Mouse (Mus musculus) limb, embryonic 15.5 days (tissue): ENCODE results near the gene Cnp. TPM values are rescaled to one million over a fixed set of nuclear protein-coding genes. Genes with fewer than 3 reads are reported as not detected.
"Not testable (repeated sequence)": the region's sequence is repeated elsewhere in the genome, so short reads cannot be mapped to it uniquely, and the experiment has no call there.

Experiments
- ATAC-seq: fragments of 200-750 bp; cut with Nextera tagmentation; 2 replicates; pipeline ENCODE4 v1.8.0; 2017; ENCODE audit warnings: low read depth, moderate TSS enrichment; ENCODE audit not compliant: insufficient number of reproducible peaks, low FRiP score, low TSS enrichment
- H3K27ac ChIP-seq: fragments of 300-500 bp; sonication (generic); 2 replicates; pipeline ENCODE4 v1.5.1; 2015; ENCODE audit warnings: moderate library complexity, mild to moderate bottlenecking, inconsistent platforms
- H3K27me3 ChIP-seq: fragments of 300-500 bp; sonication (generic); 2 replicates; pipeline ENCODE4 v1.6.1; 2015; ENCODE audit warnings: inconsistent platforms
- H3K36me3 ChIP-seq: fragments of 300-500 bp; sonication (generic); 2 replicates; pipeline ENCODE4 v1.6.1; 2015; ENCODE audit warnings: inconsistent platforms
- H3K4me1 ChIP-seq: fragments of 300-500 bp; sonication (generic); 2 replicates; pipeline ENCODE4 v1.6.1; 2015; ENCODE audit warnings: inconsistent platforms
- H3K4me2 ChIP-seq: fragments of 300-500 bp; sonication (generic); 2 replicates; pipeline ENCODE4 v1.6.1; 2015; ENCODE audit warnings: mild to moderate bottlenecking, inconsistent platforms
- H3K4me3 ChIP-seq: fragments of 300-500 bp; sonication (generic); 2 replicates; pipeline ENCODE4 v1.5.1; 2015; ENCODE audit warnings: mild to moderate bottlenecking, inconsistent platforms
- H3K9ac ChIP-seq: fragments of 300-500 bp; sonication (generic); 2 replicates; pipeline ENCODE4 v1.6.1; 2015; ENCODE audit warnings: inconsistent platforms
- H3K9me3 ChIP-seq: fragments of 300-500 bp; sonication (generic); 2 replicates; pipeline ENCODE4 v1.6.1; 2016; ENCODE audit warnings: inconsistent platforms
- WGBS: fragments of 180-500 bp; shearing (Covaris S2); methylation state at CpG from one replicate; pipeline ENCODE4 v1.1.7; 2015; 5-methylcytosine and 5-hydroxymethylcytosine counted together
- polyA plus RNA-seq: library from polyadenylated mRNA; unstranded; fragments of >200 nt; fragmentation: Nextera tagmentation; extraction: Ambion mirVana; gene quantifications from 2 replicates; pipeline ENCODE4 v1.2.1, GENCODE M21; 2015

The Cnp gene
- polyA plus RNA-seq: 25.1 and 30.5 TPM in 2 replicates

GRCm38 (mm10) chr11:100574708-100575483 is at the start of gene Cnp:
TSS of gene Cnp (plus strand) at chr11:100574904.
- Histone ChIP-seq H3K9ac (peak within 1 kb of the TSS; percentile 43), H3K36me3 (peaks cover 21% of the 10 kb centered on the region), H3K9me3 (no peaks in the 10 kb centered on the region), H3K4me1 (peaks cover 34% of the 10 kb centered on the region), H3K27me3 (peaks cover 7% of the 10 kb centered on the region), H3K4me2 (peak within 1 kb of the TSS; percentile 76), H3K4me3 (peak within 1 kb of the TSS; percentile 61), H3K27ac (peak within 1 kb of the TSS; percentile 72)
- 2% methylated on average over 47 of the region's 47 CpGs for WGBS
- ATAC-seq: peak; percentile 57; the same call in 1 of the 2 replicates

- H3K4me1 ChIP-seq: peaks cover 35% of the 10 kb centered on the region
- H3K4me2 ChIP-seq: peak overlapping the region; percentile 76
- no peaks in the 10 kb centered on the region for H3K27me3 ChIP-seq
- no peak for ATAC-seq
- peak overlapping the region; percentile 19; the same call in 1 of the 2 replicates for H3K27ac ChIP-seq
- no peak overlapping the region for H3K9ac ChIP-seq
- WGBS: 53% methylated on average over 11 of the region's 11 CpGs
- no peaks in the 10 kb centered on the region for H3K9me3 ChIP-seq
- peak overlapping the region; percentile 85 for H3K4me3 ChIP-seq
- peaks cover 37% of the 10 kb centered on the region for H3K36me3 ChIP-seq
Measured at GRCm38 (mm10) chr11:100524987-100525630, 49.6 kb upstream of the Cnp start.

- Histone ChIP-seq H3K9ac (peak overlapping the region; percentile 72; the same call in 1 of the 2 replicates), H3K27me3 (no peaks in the 10 kb centered on the region), H3K27ac (0 out of 2 replicates have a peak overlapping the region, but pooled peaks have one; percentile 91), H3K4me1 (peaks cover 35% of the 10 kb centered on the region), H3K4me2 (peak overlapping the region; percentile 76), H3K4me3 (peak overlapping the region; percentile 85), H3K36me3 (peaks cover 26% of the 10 kb centered on the region), H3K9me3 (no peaks in the 10 kb centered on the region)
- no peak for ATAC-seq
- WGBS: 14% methylated on average over 15 of the region's 15 CpGs
Measured at GRCm38 (mm10) chr11:100526052-100526816, 48.5 kb upstream of the Cnp start.

GRCm38 (mm10) chr11:100527066-100527457 is 47.6 kb upstream of the Cnp start:
- peak overlapping the region; percentile 85 for H3K4me3 ChIP-seq
- H3K36me3 ChIP-seq: peaks cover 17% of the 10 kb centered on the region
- no peaks in the 10 kb centered on the region for H3K9me3 ChIP-seq
- peak overlapping the region; percentile 76 for H3K4me2 ChIP-seq
- ATAC-seq: no peak
- peaks cover 35% of the 10 kb centered on the region for H3K4me1 ChIP-seq
- 0% methylated on average over 26 of the region's 26 CpGs for WGBS
- H3K27me3 ChIP-seq: no peaks in the 10 kb centered on the region
- H3K9ac ChIP-seq: peak overlapping the region; percentile 72
- peak overlapping the region; percentile 91 for H3K27ac ChIP-seq

GRCm38 (mm10) chr11:100527458-100528374 is 47.0 kb upstream of the Cnp start, which contains the start of gene Acly:
TSS of gene Acly (minus strand) at chr11:100528000.
- H3K9me3 ChIP-seq: no peaks in the 10 kb centered on the region
- WGBS: under 1% methylated on average over 54 of the region's 54 CpGs
- peak within 1 kb of the TSS; percentile 91 for H3K27ac ChIP-seq
- peak within 1 kb of the TSS; percentile 72 for H3K9ac ChIP-seq
- peaks cover 35% of the 10 kb centered on the region for H3K4me1 ChIP-seq
- no peaks in the 10 kb centered on the region for H3K27me3 ChIP-seq
- H3K4me2 ChIP-seq: peak within 1 kb of the TSS; percentile 76
- H3K36me3 ChIP-seq: peaks cover 11% of the 10 kb centered on the region
- peak; percentile 99 for ATAC-seq
- peak within 1 kb of the TSS; percentile 85 for H3K4me3 ChIP-seq

GRCm38 (mm10) chr11:100528375-100529165 is 46.1 kb upstream of the Cnp start:
- ATAC-seq: 0 out of 2 replicates have a peak, but pooled peaks have one; percentile 1

DNA sequence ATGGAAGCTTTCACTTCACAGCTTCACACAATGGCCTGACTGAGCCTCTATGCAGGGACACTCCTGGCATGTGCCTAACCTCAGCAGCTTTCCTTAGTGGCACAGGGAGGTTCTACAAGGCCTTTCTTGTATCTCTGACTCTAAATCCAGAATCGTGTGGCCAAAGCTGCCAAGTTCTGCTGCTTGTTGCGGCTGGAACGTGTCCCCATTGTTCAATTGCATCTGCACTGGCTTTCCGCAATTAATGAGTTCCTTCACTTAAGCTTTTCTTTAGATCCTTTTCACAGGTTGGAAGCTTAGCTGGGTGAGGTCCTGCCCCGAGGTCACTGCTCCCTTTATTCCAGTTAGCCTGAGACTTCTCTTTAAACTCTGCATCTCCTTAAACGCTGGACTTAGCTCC is 40.8 kb upstream of the Cnp start:
- ATAC-seq: no peak
- Histone ChIP-seq H3K27me3 (no peaks in the 10 kb centered on the region), H3K4me3 (no peak overlapping the region), H3K9ac (no peak overlapping the region), H3K36me3 (no peaks in the 10 kb centered on the region), H3K27ac (no peak overlapping the region), H3K4me2 (no peak overlapping the region), H3K4me1 (no peaks in the 10 kb centered on the region), H3K9me3 (no peaks in the 10 kb centered on the region)
- 78% methylated on average over 6 of the region's 6 CpGs for WGBS

More at GRCm38 (mm10) chr11:100528375-100529165, 46.1 kb upstream of the Cnp start:
- Histone ChIP-seq H3K36me3 (peaks cover 2% of the 10 kb centered on the region; the same call in 1 of the 2 replicates), H3K4me2 (peak overlapping the region; percentile 76), H3K4me1 (peaks cover 35% of the 10 kb centered on the region), H3K4me3 (peak overlapping the region; percentile 85), H3K27ac (peak overlapping the region; percentile 79), H3K27me3 (no peaks in the 10 kb centered on the region), H3K9ac (peak overlapping the region; percentile 50), H3K9me3 (no peaks in the 10 kb centered on the region)
- WGBS: 22% methylated on average over 19 of the region's 19 CpGs

DNA sequence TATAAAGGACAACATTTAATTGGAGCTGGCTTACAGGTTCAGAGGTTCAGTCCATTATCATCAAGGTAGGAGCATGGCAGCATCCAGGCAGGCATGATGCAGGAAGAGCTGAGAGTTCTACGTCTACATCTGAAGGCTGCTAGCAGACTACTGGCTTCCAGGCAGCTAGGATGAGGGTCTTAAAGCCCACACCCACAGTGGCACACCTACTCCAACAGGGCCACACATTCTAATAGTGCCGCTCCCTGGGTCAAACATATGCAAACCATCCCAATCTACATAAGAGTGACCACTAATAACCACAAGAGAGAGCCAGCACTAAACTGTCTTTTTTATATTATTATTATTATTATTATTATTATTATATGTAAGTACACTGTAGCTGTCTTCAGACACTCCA is 40.3 kb upstream of the Cnp start:
- H3K4me2 ChIP-seq, H3K9ac ChIP-seq, H3K4me3 ChIP-seq, H3K36me3 ChIP-seq, H3K4me1 ChIP-seq, ATAC-seq, H3K27me3 ChIP-seq, H3K9me3 ChIP-seq, H3K27ac ChIP-seq: not testable (repeated sequence)
- 76% methylated on average over 2 of the region's 2 CpGs for WGBS

DNA sequence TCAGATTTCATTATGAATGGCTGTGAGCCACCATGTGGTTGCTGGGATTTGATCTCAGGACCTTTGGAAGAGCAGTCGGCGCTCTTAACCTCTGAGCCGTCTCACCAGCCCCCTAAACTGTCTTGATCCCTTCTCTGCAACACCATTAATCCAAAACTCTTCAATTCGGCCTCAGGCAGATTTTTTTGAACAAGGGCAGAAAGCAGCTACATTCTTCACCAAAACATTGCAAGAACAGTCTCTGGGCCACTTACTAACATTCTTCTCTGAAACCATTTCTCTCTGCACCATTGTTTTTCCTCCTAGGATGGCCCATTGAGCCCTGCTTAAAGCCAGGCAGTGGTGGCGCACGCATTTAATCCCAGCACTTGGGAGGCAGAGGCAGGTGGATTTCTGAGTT is 39.9 kb upstream of the Cnp start:
- H3K9me3 ChIP-seq, H3K4me2 ChIP-seq, H3K27me3 ChIP-seq, H3K36me3 ChIP-seq, H3K9ac ChIP-seq, ATAC-seq, H3K27ac ChIP-seq, H3K4me3 ChIP-seq, H3K4me1 ChIP-seq: not testable (repeated sequence)
- 78% methylated on average over 6 of the region's 6 CpGs for WGBS

GRCm38 (mm10) chr11:100535996-100536395 is 38.7 kb upstream of the Cnp start:
- no peak overlapping the region for H3K27ac ChIP-seq
- no peak overlapping the region for H3K4me2 ChIP-seq
- H3K4me1 ChIP-seq: no peaks in the 10 kb centered on the region
- WGBS: 85% methylated on average over 1 of the region's 1 CpGs
- H3K9me3 ChIP-seq: no peaks in the 10 kb centered on the region
- no peak overlapping the region for H3K4me3 ChIP-seq
- no peak overlapping the region for H3K9ac ChIP-seq
- H3K27me3 ChIP-seq: no peaks in the 10 kb centered on the region
- H3K36me3 ChIP-seq: no peaks in the 10 kb centered on the region
- no peak for ATAC-seq
